8 mouse cellular contexts compared by ENCODE assay signal in the genomic region with DNA sequence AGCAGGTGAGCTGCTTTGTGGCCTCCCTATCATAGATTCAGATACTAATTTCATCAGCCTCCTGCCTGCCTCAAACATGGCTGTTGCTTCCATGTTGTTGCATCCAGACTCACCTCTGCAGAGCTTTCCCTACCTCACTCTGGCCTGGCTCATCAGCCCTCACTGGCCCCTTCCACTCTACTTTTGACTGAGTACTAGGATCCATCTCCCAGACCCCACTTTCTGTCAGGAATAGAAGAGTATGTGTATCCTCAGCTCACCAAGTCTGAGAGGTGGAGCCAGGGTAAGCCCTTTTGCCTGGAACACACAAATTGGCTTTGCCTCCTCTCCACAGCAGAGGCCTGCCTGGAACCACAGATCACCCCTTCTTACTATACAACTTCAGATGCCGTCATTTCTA. TPM values are rescaled to one million over a fixed set of nuclear protein-coding genes. Genes with fewer than 3 reads are reported as not detected.
DNase-seq lines count a peak whose midpoint lies in the region; ATAC-seq and TF ChIP-seq lines count a peak whose summit lies in the region.

No protein-coding gene starts in this region.

- H3K36me3 ChIP-seq in kidney, embryonic 15.5 days = peaks cover 22% of the 10 kb centered on the region
- no peaks in the 10 kb centered on the region for H3K36me3 ChIP-seq in embryonic facial prominence, embryonic 12.5 days
- H3K36me3 ChIP-seq in hindbrain, embryonic 14.5 days (replicated peaks; ENCODE audit: control insufficient read depth, insufficient read depth) = peaks cover 11% of the 10 kb centered on the region
- H3K36me3 ChIP-seq in myocyte (ENCODE audit: control insufficient read depth, insufficient read depth) = no peaks in the 10 kb centered on the region

- H3K4me2 ChIP-seq in kidney, embryonic 15.5 days = peak overlapping the region; percentile 59
- peak overlapping the region; percentile 56 for H3K4me2 ChIP-seq in embryonic facial prominence, embryonic 12.5 days (replicated peaks)
- H3K4me2 ChIP-seq in hindbrain, embryonic 14.5 days (replicated peaks) = peak overlapping the region; percentile 57
- peak overlapping the region; percentile 82 for H3K4me2 ChIP-seq in myocyte (ENCODE audit: low read depth)

- WGBS in kidney, embryonic 15.5 days = 100% methylated on average over 1 of the region's 1 CpGs
- WGBS in embryonic facial prominence, embryonic 12.5 days = 93% methylated on average over 1 of the region's 1 CpGs
- WGBS in hindbrain, embryonic 14.5 days = 96% methylated on average over 1 of the region's 1 CpGs

- H3K4me3 ChIP-seq in kidney, embryonic 15.5 days (replicated peaks) = peak overlapping the region; percentile 67
- H3K4me3 ChIP-seq in embryonic facial prominence, embryonic 12.5 days = peak overlapping the region; percentile 55; the same call in 1 of the 2 replicates
- no peak overlapping the region for H3K4me3 ChIP-seq in hindbrain, embryonic 14.5 days (replicated peaks; ENCODE audit: low read length)
- H3K4me3 ChIP-seq in myocyte = peak overlapping the region; percentile 88

- no peaks in the 10 kb centered on the region for H3K9me3 ChIP-seq in kidney, embryonic 15.5 days (replicated peaks)
- H3K9me3 ChIP-seq in embryonic facial prominence, embryonic 12.5 days = no peaks in the 10 kb centered on the region
- no peaks in the 10 kb centered on the region for H3K9me3 ChIP-seq in hindbrain, embryonic 14.5 days (ENCODE audit: control insufficient read depth, low read length)

- DNase-seq in kidney, postnatal 4 days = no peak
- DNase-seq in hindbrain, embryonic 14.5 days (ENCODE audit: low spot score) = no peak
- DNase-seq in left cerebral cortex, adult 18-20 months (ENCODE audit: low spot score in 2 of 2) = no peak
- DNase-seq in layer of hippocampus, adult 18-20 months (ENCODE audit: low spot score in 2 of 2) = no peak
- DNase-seq in layer of hippocampus, postnatal 10 days (ENCODE audit: low spot score in 2 of 2) = no peak

- peaks cover 8% of the 10 kb centered on the region for H3K27me3 ChIP-seq in kidney, embryonic 15.5 days
- H3K27me3 ChIP-seq in embryonic facial prominence, embryonic 12.5 days = 0 out of 2 replicates have a peak, but pooled peaks cover 5% of the 10 kb centered on the region
- no peaks in the 10 kb centered on the region for H3K27me3 ChIP-seq in hindbrain, embryonic 14.5 days (ENCODE audit: control insufficient read depth, insufficient read depth, low read length)
- H3K27me3 ChIP-seq in myocyte (ENCODE audit: control insufficient read depth, insufficient read depth, insufficient read length) = no peaks in the 10 kb centered on the region

- H3K9ac ChIP-seq in kidney, embryonic 15.5 days = no peak overlapping the region
- H3K9ac ChIP-seq in embryonic facial prominence, embryonic 12.5 days = no peak overlapping the region
- no peak overlapping the region for H3K9ac ChIP-seq in hindbrain, embryonic 14.5 days

- no peak overlapping the region for H3K27ac ChIP-seq in kidney, embryonic 15.5 days
- H3K27ac ChIP-seq in embryonic facial prominence, embryonic 12.5 days = no peak overlapping the region
- H3K27ac ChIP-seq in hindbrain, embryonic 14.5 days = no peak overlapping the region

- no peak for TF ChIP-seq POLR2A in myocyte (IDR thresholded peaks at IDR 0.05; ENCODE audit: insufficient read length, low read depth)

- ATAC-seq in kidney, embryonic 15.5 days (replicated peaks; ENCODE audit: low FRiP score) = no peak
- ATAC-seq in embryonic facial prominence, embryonic 12.5 days (ENCODE audit: insufficient number of reproducible peaks, insufficient read depth, low FRiP score, low TSS enrichment) = no peak
- ATAC-seq in hindbrain, embryonic 14.5 days (ENCODE audit: low FRiP score) = no peak

- no peak overlapping the region for H3ac ChIP-seq in myocyte (ENCODE audit: control insufficient read depth, insufficient read length)

- H3K79me2 ChIP-seq in myocyte (ENCODE audit: control insufficient read depth, insufficient read depth) = peaks cover 47% of the 10 kb centered on the region

- H3K4me1 ChIP-seq in kidney, embryonic 15.5 days = peaks cover 18% of the 10 kb centered on the region
- no peaks in the 10 kb centered on the region for H3K4me1 ChIP-seq in embryonic facial prominence, embryonic 12.5 days
- H3K4me1 ChIP-seq in hindbrain, embryonic 14.5 days (replicated peaks; ENCODE audit: control insufficient read depth, insufficient read depth, low read length) = peaks cover 23% of the 10 kb centered on the region

TF ChIP-seq in myocyte, 11 proteins besides CTCF, POLR2A, EP300 and RAD21:
- TF ChIP-seq MAX (IDR thresholded peaks at IDR 0.05; ENCODE audit: low read depth) (no peak), MYOD1 (IDR thresholded peaks at IDR 0.05; ENCODE audit: control insufficient read depth in 1 of 3, insufficient read length in 2 of 3, low read depth in 2 of 3) (no peak), SRF (IDR thresholded peaks at IDR 0.05; ENCODE audit: control insufficient read depth, insufficient read length, low read depth) (no peak), USF1 (IDR thresholded peaks at IDR 0.05; ENCODE audit: low read depth) (no peak), TCF3 (IDR thresholded peaks at IDR 0.05; ENCODE audit: insufficient read length, low read depth) (no peak), REST (IDR thresholded peaks at IDR 0.05; ENCODE audit: insufficient read depth, insufficient read length) (no peak), TCF12 (IDR thresholded peaks at IDR 0.05; ENCODE audit: insufficient read depth, poor library complexity, severe bottlenecking) (no peak), POLR2AphosphoS2 (IDR thresholded peaks at IDR 0.05; ENCODE audit: insufficient read length, low read depth) (no peak), CEBPB (IDR thresholded peaks at IDR 0.05; ENCODE audit: insufficient read depth, poor library complexity, severe bottlenecking) (no peak), E2F4 (IDR thresholded peaks at IDR 0.05; ENCODE audit: insufficient read depth) (no peak), MYOG (IDR thresholded peaks at IDR 0.05; ENCODE audit: control insufficient read depth in 1 of 3, insufficient read depth in 1 of 3, insufficient read length in 2 of 3, low read depth in 2 of 3) (no peak)
TF ChIP-seq in myocyte: peak in this region for 0.

RNA-seq across cellular contexts. Expression of gene Ssr4, which starts 1.7 kb away (rescaled TPM):
- 176 and 184 TPM in 2 replicates for polyA plus RNA-seq in kidney, embryonic 15.5 days (2015; fragmentation: Nextera tagmentation; extraction: Ambion mirVana)
- 140 and 143 TPM in 2 replicates for polyA plus RNA-seq in embryonic facial prominence, embryonic 12.5 days (2016; fragmentation: Nextera tagmentation; extraction: Ambion mirVana)
- polyA plus RNA-seq in hindbrain, embryonic 14.5 days (2014; fragmentation: Nextera tagmentation; extraction: Ambion mirVana) = 151 and 176 TPM in 2 replicates
- 224 TPM for polyA plus RNA-seq in myocyte (2012; fragmentation: generic; extraction: Trizol)
- total RNA-seq in left cerebral cortex, adult 18-20 months (2021) = 10 to 100 TPM; 75.0 to 88.2 TPM
- total RNA-seq in layer of hippocampus, adult 18-20 months (2021) = 10 to 100 TPM; 87.4 to 87.6 TPM
- 100 to 1,000 TPM; 101 to 104 TPM for total RNA-seq in layer of hippocampus, postnatal 10 days (2021)

RNA-seq across cellular contexts. Expression of gene Idh3g, which starts 1.8 kb away (rescaled TPM):
- polyA plus RNA-seq in kidney, embryonic 15.5 days (2015; fragmentation: Nextera tagmentation; extraction: Ambion mirVana) = 224 and 234 TPM in 2 replicates
- 161 and 172 TPM in 2 replicates for polyA plus RNA-seq in embryonic facial prominence, embryonic 12.5 days (2016; fragmentation: Nextera tagmentation; extraction: Ambion mirVana)
- 260 TPM in 2 replicates for polyA plus RNA-seq in hindbrain, embryonic 14.5 days (2014; fragmentation: Nextera tagmentation; extraction: Ambion mirVana)
- polyA plus RNA-seq in myocyte (2012; fragmentation: generic; extraction: Trizol) = 238 TPM
- 100 to 1,000 TPM; 187 to 203 TPM for total RNA-seq in left cerebral cortex, adult 18-20 months (2021)
- 100 to 1,000 TPM; 194 to 204 TPM for total RNA-seq in layer of hippocampus, adult 18-20 months (2021)
- total RNA-seq in layer of hippocampus, postnatal 10 days (2021) = 100 to 1,000 TPM; 151 to 157 TPM

RNA-seq across cellular contexts. Expression of gene Srpk3, which starts 14.3 kb away (rescaled TPM):
- 5.2 and 8.1 TPM in 2 replicates for polyA plus RNA-seq in kidney, embryonic 15.5 days (2015; fragmentation: Nextera tagmentation; extraction: Ambion mirVana)
- polyA plus RNA-seq in embryonic facial prominence, embryonic 12.5 days (2016; fragmentation: Nextera tagmentation; extraction: Ambion mirVana) = 5.6 and 9.6 TPM in 2 replicates
- polyA plus RNA-seq in hindbrain, embryonic 14.5 days (2014; fragmentation: Nextera tagmentation; extraction: Ambion mirVana) = 0.60 and 1.8 TPM in 2 replicates
- 16.9 TPM for polyA plus RNA-seq in myocyte (2012; fragmentation: generic; extraction: Trizol)
- 10 to 100 TPM in 1 of 2 experiments, 1 to 10 TPM in 1; 4.9 to 10.1 TPM for total RNA-seq in left cerebral cortex, adult 18-20 months (2021)
- 1 to 10 TPM; 2.7 to 6.3 TPM for total RNA-seq in layer of hippocampus, adult 18-20 months (2021)
- total RNA-seq in layer of hippocampus, postnatal 10 days (2021) = 1 to 10 TPM; 2.2 to 3.8 TPM

RNA-seq across cellular contexts. Expression of gene Plxnb3, which starts 31.6 kb away (rescaled TPM):
- 0.14 and 0.44 TPM in 2 replicates for polyA plus RNA-seq in kidney, embryonic 15.5 days (2015; fragmentation: Nextera tagmentation; extraction: Ambion mirVana)
- polyA plus RNA-seq in embryonic facial prominence, embryonic 12.5 days (2016; fragmentation: Nextera tagmentation; extraction: Ambion mirVana) = 0.24 and 0.29 TPM in 2 replicates
- 0.59 TPM in 2 replicates for polyA plus RNA-seq in hindbrain, embryonic 14.5 days (2014; fragmentation: Nextera tagmentation; extraction: Ambion mirVana)
- polyA plus RNA-seq in myocyte (2012; fragmentation: generic; extraction: Trizol) = 0.66 TPM
- 1 to 10 TPM; 7.7 to 7.9 TPM for total RNA-seq in left cerebral cortex, adult 18-20 months (2021)
- 10 to 100 TPM; 11.7 to 12.2 TPM for total RNA-seq in layer of hippocampus, adult 18-20 months (2021)
- 1 to 10 TPM; 6.5 to 7.9 TPM for total RNA-seq in layer of hippocampus, postnatal 10 days (2021)

RNA-seq across cellular contexts. Expression of gene Pdzd4, which starts 36.3 kb away (rescaled TPM):
- 0.80 and 0.92 TPM in 2 replicates for polyA plus RNA-seq in kidney, embryonic 15.5 days (2015; fragmentation: Nextera tagmentation; extraction: Ambion mirVana)
- polyA plus RNA-seq in embryonic facial prominence, embryonic 12.5 days (2016; fragmentation: Nextera tagmentation; extraction: Ambion mirVana) = 1.7 and 2.1 TPM in 2 replicates
- polyA plus RNA-seq in hindbrain, embryonic 14.5 days (2014; fragmentation: Nextera tagmentation; extraction: Ambion mirVana) = 5.5 and 6.4 TPM in 2 replicates
- 0.25 TPM for polyA plus RNA-seq in myocyte (2012; fragmentation: generic; extraction: Trizol)
- total RNA-seq in left cerebral cortex, adult 18-20 months (2021) = 100 to 1,000 TPM; 107 to 123 TPM
- 100 to 1,000 TPM in 1 of 2 experiments, 10 to 100 TPM in 1; 95.8 to 104 TPM for total RNA-seq in layer of hippocampus, adult 18-20 months (2021)
- total RNA-seq in layer of hippocampus, postnatal 10 days (2021) = 100 to 1,000 TPM; 110 to 111 TPM
